Mouse (Mus musculus) forebrain, embryonic 13.5 days (tissue): ENCODE results near the gene Rer1. TPM values are rescaled to one million over a fixed set of nuclear protein-coding genes. Genes with fewer than 3 reads are reported as not detected.
A peak's percentile ranks its signal among the peaks of the same experiment; 100 is the strongest.

Experiments
- ATAC-seq: fragments of 200-750 bp; cut with Nextera tagmentation; 2 replicates; pipeline ENCODE4 v1.8.0; 2017
- H3K27ac ChIP-seq: fragments of 300-500 bp; sonication (generic); 2 replicates; pipeline ENCODE4 v1.5.1; 2015; ENCODE audit warnings: inconsistent platforms, mild to moderate bottlenecking, moderate library complexity
- H3K27me3 ChIP-seq: fragments of 300-500 bp; sonication (generic); 2 replicates; pipeline ENCODE4 v1.6.1; 2015; ENCODE audit warnings: mild to moderate bottlenecking, inconsistent platforms
- H3K36me3 ChIP-seq: fragments of 300-500 bp; sonication (generic); 2 replicates; pipeline ENCODE4 v1.6.1; 2015; ENCODE audit warnings: mild to moderate bottlenecking, inconsistent platforms; ENCODE audit not compliant: poor library complexity, severe bottlenecking
- H3K4me1 ChIP-seq: fragments of 300-500 bp; sonication (generic); 2 replicates; pipeline ENCODE4 v1.6.1; 2015; ENCODE audit warnings: inconsistent platforms
- H3K4me2 ChIP-seq: fragments of 300-500 bp; sonication (generic); 2 replicates; pipeline ENCODE4 v1.6.1; 2015; ENCODE audit warnings: inconsistent platforms, mild to moderate bottlenecking, moderate library complexity
- H3K4me3 ChIP-seq: fragments of 300-500 bp; sonication (generic); 2 replicates; pipeline ENCODE4 v1.5.1; 2015; ENCODE audit warnings: mild to moderate bottlenecking, inconsistent platforms
- H3K9ac ChIP-seq: fragments of 300-500 bp; sonication (generic); 2 replicates; pipeline ENCODE4 v1.6.1; 2015; ENCODE audit warnings: mild to moderate bottlenecking, inconsistent platforms
- H3K9me3 ChIP-seq: fragments of 300-500 bp; sonication (generic); replicated peaks from 2 replicates; pipeline ENCODE4 v1.6.1; 2016; ENCODE audit warnings: inconsistent platforms
- WGBS: fragments of 180-500 bp; shearing (Covaris S2); methylation state at CpG from one replicate; pipeline ENCODE4 v1.1.7; 2015; 5-methylcytosine and 5-hydroxymethylcytosine counted together
- polyA plus RNA-seq: library from polyadenylated mRNA; unstranded; fragments of >200 nt; fragmentation: Nextera tagmentation; extraction: Ambion mirVana; gene quantifications from 2 replicates; pipeline ENCODE4 v1.2.1, GENCODE M21; 2015

The Rer1 gene
- polyA plus RNA-seq, 1 experiment from 2014 or later = 130 TPM

- no peak overlapping the region for H3K27ac ChIP-seq
- H3K27me3 ChIP-seq = no peaks in the 10 kb centered on the region
- no peak for ATAC-seq
- H3K4me2 ChIP-seq = no peak overlapping the region
- 76% methylated on average over 4 of the region's 4 CpGs for WGBS
- no peak overlapping the region for H3K4me3 ChIP-seq
- H3K9me3 ChIP-seq = no peaks in the 10 kb centered on the region
- no peak overlapping the region for H3K9ac ChIP-seq
- peaks cover 13% of the 10 kb centered on the region for H3K4me1 ChIP-seq
- H3K36me3 ChIP-seq = no peaks in the 10 kb centered on the region
These were observed 12.4 kb upstream of the Rer1 start for GRCm38 (mm10) chr4:155098572-155098971.

GRCm38 (mm10) chr4:155097452-155097851 is 11.3 kb upstream of the Rer1 start:
- no peak overlapping the region for H3K4me2 ChIP-seq
- no peaks in the 10 kb centered on the region for H3K27me3 ChIP-seq
- H3K4me1 ChIP-seq = peaks cover 13% of the 10 kb centered on the region
- H3K9ac ChIP-seq = no peak overlapping the region
- H3K9me3 ChIP-seq = no peaks in the 10 kb centered on the region
- WGBS = 84% methylated on average over 6 of the region's 6 CpGs
- no peak overlapping the region for H3K4me3 ChIP-seq
- ATAC-seq = no peak
- no peak overlapping the region for H3K27ac ChIP-seq
- H3K36me3 ChIP-seq = no peaks in the 10 kb centered on the region

- ATAC-seq = no peak
- Histone ChIP-seq H3K27me3 (no peaks in the 10 kb centered on the region), H3K9ac (0 out of 2 replicates have a peak overlapping the region, but pooled peaks have one; percentile 12), H3K27ac (no peak overlapping the region), H3K4me3 (no peak overlapping the region), H3K4me2 (no peak overlapping the region), H3K4me1 (peaks cover 11% of the 10 kb centered on the region), H3K36me3 (peaks cover 3% of the 10 kb centered on the region; the same call in 1 of the 2 replicates), H3K9me3 (no peaks in the 10 kb centered on the region)
- WGBS = 88% methylated on average over 8 of the region's 8 CpGs
These were observed 9.8 kb upstream of the Rer1 start for GRCm38 (mm10) chr4:155095967-155096366.

DNA sequence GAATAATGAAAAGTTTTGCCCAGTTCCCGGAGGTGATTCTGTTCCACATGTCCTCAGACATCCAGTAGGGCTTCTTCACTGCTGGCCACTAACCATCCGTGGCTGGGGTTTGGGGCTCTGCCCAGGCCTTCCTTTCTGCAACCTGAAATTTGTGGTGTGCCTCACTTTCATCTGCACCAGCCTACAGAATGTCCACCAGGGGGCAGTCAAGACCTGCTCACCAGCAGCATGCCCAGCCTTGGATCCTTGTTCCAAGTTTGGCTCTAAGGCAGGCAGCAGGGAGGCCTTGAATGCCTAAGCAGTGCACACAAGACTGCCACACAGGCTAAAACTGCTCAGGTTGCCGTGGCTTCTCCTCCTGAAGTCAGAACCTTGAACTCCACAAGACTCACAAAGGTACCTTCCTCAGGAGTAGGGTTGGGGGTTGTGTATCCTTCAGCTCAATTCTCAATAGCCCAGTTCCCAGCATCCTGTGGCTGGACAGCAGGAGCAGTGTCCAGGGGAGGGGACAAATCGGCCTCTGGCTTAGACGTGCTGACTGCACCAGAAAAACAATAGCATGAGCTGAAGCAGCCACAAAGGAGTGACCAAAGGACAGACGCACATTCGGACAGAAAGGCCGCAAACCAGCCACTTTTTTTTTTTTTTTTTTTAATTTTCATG is 9.2 kb upstream of the Rer1 start:
- WGBS = 27% methylated on average over 8 of the region's 8 CpGs
- H3K36me3 ChIP-seq = peaks cover 5% of the 10 kb centered on the region; the same call in 1 of the 2 replicates
- H3K9ac ChIP-seq = peak overlapping the region; percentile 31; the same call in 1 of the 2 replicates
- H3K27me3 ChIP-seq = no peaks in the 10 kb centered on the region
- ATAC-seq = peak; percentile 89
- no peaks in the 10 kb centered on the region for H3K9me3 ChIP-seq
- no peak overlapping the region for H3K4me2 ChIP-seq
- H3K4me1 ChIP-seq = peaks cover 5% of the 10 kb centered on the region
- H3K4me3 ChIP-seq = no peak overlapping the region
- H3K27ac ChIP-seq = peak overlapping the region; percentile 7; the same call in 1 of the 2 replicates

- peak; percentile 68 for ATAC-seq
- Histone ChIP-seq H3K4me3 (no peak overlapping the region), H3K4me1 (0 out of 2 replicates have a peak, but pooled peaks cover 3% of the 10 kb centered on the region), H3K27ac (no peak overlapping the region), H3K9me3 (no peaks in the 10 kb centered on the region), H3K27me3 (no peaks in the 10 kb centered on the region), H3K36me3 (peaks cover 5% of the 10 kb centered on the region; the same call in 1 of the 2 replicates), H3K4me2 (no peak overlapping the region), H3K9ac (no peak overlapping the region)
- 79% methylated on average over 3 of the region's 3 CpGs for WGBS
These were observed 8.4 kb upstream of the Rer1 start for GRCm38 (mm10) chr4:155094565-155094964.

DNA sequence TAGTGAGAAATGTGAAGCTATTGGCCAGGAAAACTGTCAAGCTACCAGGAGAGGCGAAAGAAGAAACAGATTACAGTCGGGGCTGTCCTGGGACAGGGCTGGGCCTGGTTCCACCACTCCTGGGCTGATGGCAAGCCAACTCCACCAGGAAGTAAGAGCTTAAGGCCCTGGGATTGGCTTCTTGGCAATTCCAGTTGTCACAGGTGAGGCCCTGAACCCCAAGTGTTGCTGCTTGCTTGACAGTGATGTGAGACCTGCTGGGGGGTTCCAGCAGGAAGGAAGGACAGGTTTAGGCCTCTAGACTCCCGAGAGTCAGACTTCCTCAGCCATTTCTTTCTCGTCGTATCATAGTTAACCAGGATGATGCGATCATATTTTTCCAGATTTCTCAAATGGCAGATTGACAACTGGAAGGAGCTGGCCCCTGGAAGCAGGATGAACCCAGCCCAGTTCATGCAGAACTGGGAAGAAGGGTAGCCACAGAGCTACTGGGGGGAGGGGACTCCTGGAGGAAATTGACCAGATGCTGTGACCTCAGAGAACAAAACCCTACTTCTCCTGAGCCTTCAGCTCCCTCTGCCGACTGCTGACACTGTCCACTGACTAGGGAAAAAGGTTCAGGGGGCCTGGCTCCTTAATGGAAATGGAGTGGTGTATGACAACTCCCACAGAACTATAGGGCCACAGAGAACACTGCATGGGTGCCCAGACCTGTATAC is 7.4 kb upstream of the Rer1 start:
- Histone ChIP-seq H3K4me2 (no peak overlapping the region), H3K9ac (no peak overlapping the region), H3K27ac (no peak overlapping the region), H3K9me3 (no peaks in the 10 kb centered on the region), H3K27me3 (no peaks in the 10 kb centered on the region), H3K4me1 (0 out of 2 replicates have a peak, but pooled peaks cover 3% of the 10 kb centered on the region), H3K4me3 (no peak overlapping the region), H3K36me3 (peaks cover 5% of the 10 kb centered on the region; the same call in 1 of the 2 replicates)
- 87% methylated on average over 7 of the region's 7 CpGs for WGBS
- no peak for ATAC-seq

GRCm38 (mm10) chr4:155092718-155093430 is 6.7 kb upstream of the Rer1 start:
- ATAC-seq = no peak
- WGBS = 92% methylated on average over 19 of the region's 19 CpGs
- H3K9ac ChIP-seq = no peak overlapping the region
- 0 out of 2 replicates have a peak, but pooled peaks cover 3% of the 10 kb centered on the region for H3K4me1 ChIP-seq
- H3K27ac ChIP-seq = no peak overlapping the region
- peaks cover 5% of the 10 kb centered on the region; the same call in 1 of the 2 replicates for H3K36me3 ChIP-seq
- no peaks in the 10 kb centered on the region for H3K9me3 ChIP-seq
- H3K27me3 ChIP-seq = no peaks in the 10 kb centered on the region
- no peak overlapping the region for H3K4me3 ChIP-seq
- H3K4me2 ChIP-seq = no peak overlapping the region

GRCm38 (mm10) chr4:155090688-155091449 is 4.7 kb upstream of the Rer1 start:
- no peak overlapping the region for H3K4me3 ChIP-seq
- no peaks in the 10 kb centered on the region for H3K27me3 ChIP-seq
- 93% methylated on average over 13 of the region's 13 CpGs for WGBS
- ATAC-seq = no peak
- peaks cover 5% of the 10 kb centered on the region; the same call in 1 of the 2 replicates for H3K36me3 ChIP-seq
- peaks cover 12% of the 10 kb centered on the region for H3K4me1 ChIP-seq
- no peak overlapping the region for H3K4me2 ChIP-seq
- no peak overlapping the region for H3K9ac ChIP-seq
- no peak overlapping the region for H3K27ac ChIP-seq
- H3K9me3 ChIP-seq = no peaks in the 10 kb centered on the region

GRCm38 (mm10) chr4:155090147-155090546 is 4.0 kb upstream of the Rer1 start:
- Histone ChIP-seq H3K36me3 (peaks cover 5% of the 10 kb centered on the region; the same call in 1 of the 2 replicates), H3K9me3 (no peaks in the 10 kb centered on the region), H3K9ac (no peak overlapping the region), H3K27ac (no peak overlapping the region), H3K4me3 (no peak overlapping the region), H3K27me3 (no peaks in the 10 kb centered on the region), H3K4me2 (no peak overlapping the region), H3K4me1 (peaks cover 13% of the 10 kb centered on the region)
- WGBS = 95% methylated on average over 4 of the region's 4 CpGs
- ATAC-seq = no peak

DNA sequence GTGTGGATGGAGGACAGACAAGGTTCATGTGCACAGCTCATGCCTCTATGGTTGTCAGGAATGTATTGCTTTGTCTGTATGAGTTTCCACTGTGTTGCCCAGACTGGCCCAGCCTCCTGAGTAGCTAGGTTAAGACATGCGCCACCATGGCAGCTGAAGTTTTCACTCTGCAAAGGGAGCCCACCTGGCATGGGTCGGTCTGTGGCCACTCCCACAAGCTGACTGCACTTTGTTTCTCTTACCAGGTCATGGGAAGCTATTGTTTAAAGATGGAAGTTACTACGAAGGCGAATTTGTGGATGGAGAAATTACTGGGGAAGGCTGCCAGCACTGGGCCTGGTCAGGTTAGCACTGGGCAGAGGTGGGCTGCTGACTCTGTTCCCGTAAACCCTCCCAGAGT is 3.1 kb upstream of the Rer1 start:
- Histone ChIP-seq H3K4me3 (no peak overlapping the region), H3K9me3 (no peaks in the 10 kb centered on the region), H3K9ac (no peak overlapping the region), H3K4me2 (no peak overlapping the region), H3K4me1 (peaks cover 22% of the 10 kb centered on the region), H3K27ac (no peak overlapping the region), H3K36me3 (peaks cover 5% of the 10 kb centered on the region; the same call in 1 of the 2 replicates), H3K27me3 (no peaks in the 10 kb centered on the region)
- 90% methylated on average over 5 of the region's 5 CpGs for WGBS
- ATAC-seq = no peak

GRCm38 (mm10) chr4:155085206-155086107 is 725 bp downstream of the Rer1 start:
- peak overlapping the region; percentile 90 for H3K9ac ChIP-seq
- H3K27me3 ChIP-seq = no peaks in the 10 kb centered on the region
- H3K9me3 ChIP-seq = no peaks in the 10 kb centered on the region
- ATAC-seq = no peak
- peak overlapping the region; percentile 94 for H3K4me2 ChIP-seq
- peaks cover 23% of the 10 kb centered on the region for H3K36me3 ChIP-seq
- peak overlapping the region; percentile 89 for H3K4me3 ChIP-seq
- H3K27ac ChIP-seq = peak overlapping the region; percentile 89
- H3K4me1 ChIP-seq = peaks cover 29% of the 10 kb centered on the region
- 7% methylated on average over 35 of the region's 35 CpGs for WGBS
